Mouse (Mus musculus): ENCODE data around the gene Por.

- TF ChIP-seq CTCF (IDR thresholded peaks at IDR 0.05; ENCODE audit: extremely low read depth, insufficient read depth, low read length), result no peak
- TF ChIP-seq POLR2A (IDR thresholded peaks at IDR 0.05; ENCODE audit: extremely low read depth, insufficient read depth, low read length), result no peak
These were observed 24.5 kb upstream of the Por start for GRCm38 (mm10) chr5:135645330-135645729.

Data from cortical plate, adult 2 months (tissue).